In genomic region chr11:74828965-74829550, GRCm38 (mm10) we compare ENCODE assay signal across 8 mouse cellular contexts. TPM values are rescaled to one million over a fixed set of nuclear protein-coding genes. Genes with fewer than 3 reads are reported as not detected.
A peak's percentile ranks its signal among the peaks of the same experiment; 100 is the strongest.
DNase-seq lines count a peak whose midpoint lies in the region; ATAC-seq and TF ChIP-seq lines count a peak whose summit lies in the region.

No protein-coding gene starts in this region.

- H3K27me3 ChIP-seq in heart, embryonic 11.5 days (ENCODE audit: control insufficient read depth, insufficient read depth, low read length) = no peaks in the 10 kb centered on the region
- no peaks in the 10 kb centered on the region for H3K27me3 ChIP-seq in C2C12 (ENCODE audit: control insufficient read depth, insufficient read depth, insufficient read length)
- no peaks in the 10 kb centered on the region for H3K27me3 ChIP-seq in forebrain, embryonic 12.5 days
- H3K27me3 ChIP-seq in liver, embryonic 14.5 days (ENCODE audit: control insufficient read depth, insufficient read depth, low read length) = no peaks in the 10 kb centered on the region

- H3ac ChIP-seq in C2C12 (ENCODE audit: control insufficient read depth, insufficient read length, low read depth) = no peak overlapping the region

- H3K79me3 ChIP-seq in C2C12 (ENCODE audit: low read depth) = peaks cover 9% of the 10 kb centered on the region

- H3K9ac ChIP-seq in heart, embryonic 11.5 days (ENCODE audit: low read depth, low read length) = peak overlapping the region; percentile 85
- 0 out of 2 replicates have a peak overlapping the region, but pooled peaks have one; percentile 42 for H3K9ac ChIP-seq in forebrain, embryonic 12.5 days
- H3K9ac ChIP-seq in liver, embryonic 14.5 days (replicated peaks) = peak overlapping the region; percentile 66

- peak overlapping the region; percentile 94 for H3K4me2 ChIP-seq in heart, embryonic 11.5 days
- H3K4me2 ChIP-seq in forebrain, embryonic 12.5 days = peak overlapping the region; percentile 85
- peak overlapping the region; percentile 100 for H3K4me2 ChIP-seq in liver, embryonic 14.5 days (ENCODE audit: low read depth)

- TF ChIP-seq CTCF in C2C12 (IDR thresholded peaks at IDR 0.05; ENCODE audit: control insufficient read depth, insufficient read depth, insufficient read length) = no peak
- TF ChIP-seq CTCF in liver, embryonic 14.5 days (IDR thresholded peaks at IDR 0.05; ENCODE audit: low read depth) = no peak

- TF ChIP-seq EP300 in liver, embryonic 14.5 days (IDR thresholded peaks at IDR 0.05; ENCODE audit: low read depth) = no peak

- ATAC-seq in heart, embryonic 11.5 days (replicated peaks; ENCODE audit: insufficient number of reproducible peaks, low FRiP score, low TSS enrichment) = no peak
- no peak for ATAC-seq in forebrain, embryonic 12.5 days (ENCODE audit: low FRiP score)
- ATAC-seq in liver, embryonic 14.5 days (ENCODE audit: insufficient read depth) = no peak
- ATAC-seq in frontal cortex, adult (ENCODE audit: low TSS enrichment) = no peak

- H3K79me2 ChIP-seq in C2C12 (ENCODE audit: control insufficient read depth, insufficient read depth) = peaks cover 21% of the 10 kb centered on the region

- no peaks in the 10 kb centered on the region for H3K9me3 ChIP-seq in heart, embryonic 11.5 days (replicated peaks; ENCODE audit: control insufficient read depth, low read length)
- no peaks in the 10 kb centered on the region for H3K9me3 ChIP-seq in forebrain, embryonic 12.5 days
- no peaks in the 10 kb centered on the region for H3K9me3 ChIP-seq in liver, embryonic 14.5 days (ENCODE audit: control insufficient read depth, low read length)

- 17% methylated on average over 11 of the region's 11 CpGs for WGBS in heart, embryonic 11.5 days (ENCODE audit: insufficient replicate concordance)
- WGBS in forebrain, embryonic 12.5 days = 11% methylated on average over 11 of the region's 11 CpGs
- 22% methylated on average over 11 of the region's 11 CpGs for WGBS in liver, embryonic 14.5 days (ENCODE audit: insufficient replicate concordance)

- DNase-seq in heart, postnatal 4 days = no peak
- DNase-seq in liver, embryonic 14.5 days (ENCODE audit: low read depth in 3 of 3, low spot score in 3 of 3) = no peak
- no peak for DNase-seq in natural killer cell, adult 2 months (ENCODE audit: low spot score in 2 of 2)
- no peak for DNase-seq in gastrocnemius, adult 18-20 months (ENCODE audit: low spot score)

- peak overlapping the region; percentile 90 for H3K4me3 ChIP-seq in heart, embryonic 11.5 days (ENCODE audit: low read depth, low read length)
- peak overlapping the region; percentile 24 for H3K4me3 ChIP-seq in C2C12 (ENCODE audit: insufficient read depth, poor library complexity, severe bottlenecking)
- H3K4me3 ChIP-seq in forebrain, embryonic 12.5 days (replicated peaks) = peak overlapping the region; percentile 83
- peak overlapping the region; percentile 79 to 84 for H3K4me3 ChIP-seq in liver, embryonic 14.5 days (ENCODE audit: insufficient read depth in 1 of 2, low read depth in 2 of 2, low read length in 2 of 2)

- H3K27ac ChIP-seq in heart, embryonic 11.5 days (ENCODE audit: low read depth, low read length) = no peak overlapping the region
- H3K27ac ChIP-seq in forebrain, embryonic 12.5 days = no peak overlapping the region
- peak overlapping the region; percentile 91 for H3K27ac ChIP-seq in liver, embryonic 14.5 days

- peaks cover 29% of the 10 kb centered on the region for H3K4me1 ChIP-seq in heart, embryonic 11.5 days (ENCODE audit: control insufficient read depth, insufficient read depth, low read length)
- H3K4me1 ChIP-seq in forebrain, embryonic 12.5 days = peaks cover 37% of the 10 kb centered on the region
- H3K4me1 ChIP-seq in liver, embryonic 14.5 days (replicated peaks; ENCODE audit: control insufficient read depth in 2 of 2, insufficient read depth in 2 of 2, low read length in 1 of 2) = peaks cover 28 to 47% of the 10 kb centered on the region in 2 experiments

- no peaks in the 10 kb centered on the region for H3K36me3 ChIP-seq in heart, embryonic 11.5 days (ENCODE audit: control insufficient read depth, insufficient read depth, low read length)
- no peaks in the 10 kb centered on the region for H3K36me3 ChIP-seq in C2C12 (ENCODE audit: control insufficient read depth, insufficient read depth)
- no peaks in the 10 kb centered on the region for H3K36me3 ChIP-seq in forebrain, embryonic 12.5 days (replicated peaks)
- no peaks in the 10 kb centered on the region for H3K36me3 ChIP-seq in liver, embryonic 14.5 days (replicated peaks; ENCODE audit: control insufficient read depth, insufficient read depth, low read depth)

TF ChIP-seq in C2C12, 6 proteins besides CTCF, POLR2A, EP300 and RAD21:
- TF ChIP-seq MYOG (IDR thresholded peaks at IDR 0.05; ENCODE audit: control insufficient read depth, extremely low read depth, insufficient read length) = no peak

RNA-seq across cellular contexts. Expression of gene Mnt, which starts 1.7 kb away (rescaled TPM):
- 2.7 and 3.5 TPM in 2 replicates for polyA plus RNA-seq in heart, embryonic 11.5 days (2014; fragmentation: Nextera tagmentation; extraction: Ambion mirVana)
- 10 to 100 TPM; 14.8 to 15.7 TPM for total RNA-seq in heart, postnatal 4 days (2021)
- 7.5 TPM for polyA plus RNA-seq in C2C12 (2012; fragmentation: generic; extraction: Trizol)
- polyA plus RNA-seq in forebrain, embryonic 12.5 days (2016; fragmentation: Nextera tagmentation; extraction: Ambion mirVana) = 7.2 and 8.1 TPM in 2 replicates
- polyA plus RNA-seq in liver, embryonic 14.5 days (2012; rRNA removed) = 2.5 TPM in 2 replicates
- 1.0 and 1.2 TPM in 2 replicates for polyA plus RNA-seq in liver, embryonic 14.5 days (2014; fragmentation: Nextera tagmentation; extraction: Ambion mirVana)
- 1 to 10 TPM; 4.8 to 7.0 TPM for total RNA-seq in gastrocnemius, adult 18-20 months (2021)

RNA-seq across cellular contexts. Expression of gene Mettl16, which starts 58.4 kb away (rescaled TPM):
- 28.5 and 29.5 TPM in 2 replicates for polyA plus RNA-seq in heart, embryonic 11.5 days (2014; fragmentation: Nextera tagmentation; extraction: Ambion mirVana)
- 10 to 100 TPM; 15.2 to 16.9 TPM for total RNA-seq in heart, postnatal 4 days (2021)
- 17.3 TPM for polyA plus RNA-seq in C2C12 (2012; fragmentation: generic; extraction: Trizol)
- polyA plus RNA-seq in forebrain, embryonic 12.5 days (2016; fragmentation: Nextera tagmentation; extraction: Ambion mirVana) = 56.6 and 60.4 TPM in 2 replicates
- 3.1 and 9.3 TPM in 2 replicates for polyA plus RNA-seq in liver, embryonic 14.5 days (2012; rRNA removed)
- polyA plus RNA-seq in liver, embryonic 14.5 days (2014; fragmentation: Nextera tagmentation; extraction: Ambion mirVana) = 14.6 and 16.5 TPM in 2 replicates
- total RNA-seq in gastrocnemius, adult 18-20 months (2021) = 10 to 100 TPM; 11.1 to 14.2 TPM

Comparison
In these comparisons a context has a peak if more than half of its experiments do, and no peak if none do; other contexts are left out.
1. H3K4me3 ChIP-seq: peak in every context shown above with its lines; median percentile 90 in heart, embryonic 11.5 days; 83 in forebrain, embryonic 12.5 days; 82 in liver, embryonic 14.5 days; 24 in C2C12.